Mouse (Mus musculus) liver, adult 2 months (tissue): ENCODE results near the gene Samd7.

Experiments used
- CTCF ChIP-seq: fragments of 200-500 bp; IDR thresholded peaks from 2 replicates; pipeline ENCODE4 v1.5.1; 2011; ENCODE audit warnings: low read depth, low read length, control low read depth
- POLR2A ChIP-seq: fragments of 200-500 bp; IDR thresholded peaks from 2 replicates; pipeline ENCODE4 v1.6.1; 2011; ENCODE audit warnings: low read length, control low read depth; ENCODE audit not compliant: insufficient read depth; ENCODE audit errors: extremely low read depth

DNA sequence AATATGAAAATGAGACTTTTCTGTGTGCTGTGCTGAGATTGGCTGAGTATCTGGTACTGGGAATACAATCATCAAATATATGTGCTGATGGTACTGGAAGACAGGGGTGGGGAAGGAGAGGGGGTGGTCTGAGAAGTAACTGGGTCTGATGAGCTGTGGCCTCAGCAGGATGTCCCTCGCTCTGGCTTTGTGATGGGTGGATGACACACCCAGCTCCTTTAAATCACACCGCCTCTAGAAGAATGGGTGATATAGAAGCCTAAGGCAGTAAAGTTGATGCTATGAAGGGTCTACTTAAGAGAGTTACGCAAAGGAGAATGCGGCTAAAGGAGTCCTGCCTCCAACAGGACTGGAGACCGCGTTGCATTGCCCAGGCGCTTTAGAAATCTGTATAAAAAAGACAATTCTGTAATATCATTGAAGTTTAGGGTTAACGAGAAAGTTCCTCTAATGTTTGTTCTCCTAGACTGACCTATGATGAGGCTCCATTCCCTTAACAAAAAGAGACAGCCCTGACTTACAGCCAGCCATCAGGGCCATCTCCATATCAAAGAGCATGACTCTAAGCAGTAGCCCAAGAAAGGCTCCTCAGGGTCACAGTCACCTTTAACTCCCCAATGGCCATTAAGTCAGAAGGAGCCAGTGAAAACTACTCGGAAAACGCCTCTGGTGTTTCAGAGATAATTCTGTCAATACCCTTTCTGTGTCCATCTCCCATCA is 21.8 kb upstream of the Samd7 start:
- TF ChIP-seq CTCF (no peak), POLR2A (no peak)
